Mouse (Mus musculus): ENCODE results near the gene Dohh. TPM values are rescaled to one million over a fixed set of nuclear protein-coding genes. Genes with fewer than 3 reads are reported as not detected.
A peak's percentile ranks its signal among the peaks of the same experiment; 100 is the strongest.

Dohh gene
- polyA plus RNA-seq, 1 experiment from 2014 or later: 59.4 TPM

GRCm38 (mm10) chr10:81424246-81425051 lies 40.2 kb downstream of the Dohh start:
- peak overlapping the region; percentile 72 for H3K4me2 ChIP-seq (replicated peaks; ENCODE audit: low read depth)
- H3K4me3 ChIP-seq (ENCODE audit: low read depth, low read length): 0 out of 2 replicates have a peak overlapping the region, but pooled peaks have one; percentile 11
- H3K9me3 ChIP-seq (ENCODE audit: control insufficient read depth): no peaks in the 10 kb centered on the region
- H3K36me3 ChIP-seq (ENCODE audit: control insufficient read depth, insufficient read depth): peaks cover 7% of the 10 kb centered on the region; the same call in 1 of the 2 replicates
- WGBS: 13% methylated on average over 25 of the region's 25 CpGs
- no peaks in the 10 kb centered on the region for H3K4me1 ChIP-seq (replicated peaks; ENCODE audit: control insufficient read depth, insufficient read depth, low read length)
- no peak for TF ChIP-seq CTCF (IDR thresholded peaks at IDR 0.05; ENCODE audit: low read depth)
- peaks cover 19% of the 10 kb centered on the region for H3K27me3 ChIP-seq (replicated peaks; ENCODE audit: control insufficient read depth, insufficient read depth, low read length)
- H3K9ac ChIP-seq (ENCODE audit: low read depth, low read length): no peak overlapping the region
- H3K27ac ChIP-seq (ENCODE audit: low read depth, low read length): no peak overlapping the region
- ATAC-seq: no peak

- no peak for TF ChIP-seq CTCF (IDR thresholded peaks at IDR 0.05; ENCODE audit: low read depth)
- Histone ChIP-seq H3K4me1 (replicated peaks; ENCODE audit: control insufficient read depth, insufficient read depth, low read length) (no peaks in the 10 kb centered on the region), H3K4me3 (ENCODE audit: low read depth, low read length) (0 out of 2 replicates have a peak overlapping the region, but pooled peaks have one; percentile 11), H3K36me3 (ENCODE audit: control insufficient read depth, insufficient read depth) (peaks cover 2% of the 10 kb centered on the region; the same call in 1 of the 2 replicates), H3K4me2 (replicated peaks; ENCODE audit: low read depth) (peak overlapping the region; percentile 72), H3K27me3 (replicated peaks; ENCODE audit: control insufficient read depth, insufficient read depth, low read length) (peaks cover 19% of the 10 kb centered on the region), H3K27ac (ENCODE audit: low read depth, low read length) (peak overlapping the region; percentile 28; the same call in 1 of the 2 replicates), H3K9me3 (ENCODE audit: control insufficient read depth) (no peaks in the 10 kb centered on the region), H3K9ac (ENCODE audit: low read depth, low read length) (no peak overlapping the region)
- no peak for ATAC-seq
- 39% methylated on average over 10 of the region's 10 CpGs for WGBS
These were observed 41.1 kb downstream of the Dohh start for GRCm38 (mm10) chr10:81425236-81425850.

GRCm38 (mm10) chr10:81426081-81426671 lies 41.9 kb downstream of the Dohh start:
- Histone ChIP-seq H3K27ac (ENCODE audit: low read depth, low read length) (no peak overlapping the region), H3K36me3 (ENCODE audit: control insufficient read depth, insufficient read depth) (no peaks in the 10 kb centered on the region), H3K4me2 (replicated peaks; ENCODE audit: low read depth) (peak overlapping the region; percentile 72), H3K27me3 (replicated peaks; ENCODE audit: control insufficient read depth, insufficient read depth, low read length) (peaks cover 20% of the 10 kb centered on the region), H3K9ac (ENCODE audit: low read depth, low read length) (peak overlapping the region; percentile 44), H3K9me3 (ENCODE audit: control insufficient read depth) (no peaks in the 10 kb centered on the region), H3K4me1 (replicated peaks; ENCODE audit: control insufficient read depth, insufficient read depth, low read length) (0 out of 2 replicates have a peak, but pooled peaks cover 4% of the 10 kb centered on the region), H3K4me3 (ENCODE audit: low read depth, low read length) (peak overlapping the region; percentile 50)
- TF ChIP-seq CTCF (IDR thresholded peaks at IDR 0.05; ENCODE audit: low read depth): no peak
- 3% methylated on average over 22 of the region's 33 CpGs for WGBS
- no peak for ATAC-seq

- H3K36me3 ChIP-seq (ENCODE audit: control insufficient read depth, insufficient read depth): no peaks in the 10 kb centered on the region
- 0 out of 2 replicates have a peak, but pooled peaks cover 4% of the 10 kb centered on the region for H3K4me1 ChIP-seq (replicated peaks; ENCODE audit: control insufficient read depth, insufficient read depth, low read length)
- no peak for ATAC-seq
- H3K4me3 ChIP-seq (ENCODE audit: low read depth, low read length): peak overlapping the region; percentile 50
- no peaks in the 10 kb centered on the region for H3K9me3 ChIP-seq (ENCODE audit: control insufficient read depth)
- no peak overlapping the region for H3K27ac ChIP-seq (ENCODE audit: low read depth, low read length)
- under 1% methylated on average over 33 of the region's 38 CpGs for WGBS
- H3K27me3 ChIP-seq (replicated peaks; ENCODE audit: control insufficient read depth, insufficient read depth, low read length): peaks cover 23% of the 10 kb centered on the region
- no peak for TF ChIP-seq CTCF (IDR thresholded peaks at IDR 0.05; ENCODE audit: low read depth)
- H3K4me2 ChIP-seq (replicated peaks; ENCODE audit: low read depth): peak overlapping the region; percentile 72
- peak overlapping the region; percentile 44 for H3K9ac ChIP-seq (ENCODE audit: low read depth, low read length)
These were observed 42.7 kb downstream of the Dohh start for GRCm38 (mm10) chr10:81426897-81427296.

GRCm38 (mm10) chr10:81427327-81427726 lies 43.1 kb downstream of the Dohh start:
- Histone ChIP-seq H3K4me2 (replicated peaks; ENCODE audit: low read depth) (peak overlapping the region; percentile 72), H3K9ac (ENCODE audit: low read depth, low read length) (0 out of 2 replicates have a peak overlapping the region, but pooled peaks have one; percentile 44), H3K36me3 (ENCODE audit: control insufficient read depth, insufficient read depth) (no peaks in the 10 kb centered on the region), H3K9me3 (ENCODE audit: control insufficient read depth) (no peaks in the 10 kb centered on the region), H3K4me3 (ENCODE audit: low read depth, low read length) (peak overlapping the region; percentile 50), H3K27me3 (replicated peaks; ENCODE audit: control insufficient read depth, insufficient read depth, low read length) (peaks cover 23% of the 10 kb centered on the region), H3K27ac (ENCODE audit: low read depth, low read length) (no peak overlapping the region), H3K4me1 (replicated peaks; ENCODE audit: control insufficient read depth, insufficient read depth, low read length) (0 out of 2 replicates have a peak, but pooled peaks cover 4% of the 10 kb centered on the region)
- 42% methylated on average over 3 of the region's 3 CpGs for WGBS
- TF ChIP-seq CTCF (IDR thresholded peaks at IDR 0.05; ENCODE audit: low read depth): no peak
- no peak for ATAC-seq

Data from intestine, postnatal 0 days (tissue).